Mouse (Mus musculus): ENCODE data around the gene Opcml. TPM values are rescaled to one million over a fixed set of nuclear protein-coding genes. Genes with fewer than 3 reads are reported as not detected.

Gene Opcml
- 2.2 and 2.5 TPM in 2 replicates for polyA plus RNA-seq (2016; fragmentation: Nextera tagmentation; extraction: Ambion mirVana)

DNA sequence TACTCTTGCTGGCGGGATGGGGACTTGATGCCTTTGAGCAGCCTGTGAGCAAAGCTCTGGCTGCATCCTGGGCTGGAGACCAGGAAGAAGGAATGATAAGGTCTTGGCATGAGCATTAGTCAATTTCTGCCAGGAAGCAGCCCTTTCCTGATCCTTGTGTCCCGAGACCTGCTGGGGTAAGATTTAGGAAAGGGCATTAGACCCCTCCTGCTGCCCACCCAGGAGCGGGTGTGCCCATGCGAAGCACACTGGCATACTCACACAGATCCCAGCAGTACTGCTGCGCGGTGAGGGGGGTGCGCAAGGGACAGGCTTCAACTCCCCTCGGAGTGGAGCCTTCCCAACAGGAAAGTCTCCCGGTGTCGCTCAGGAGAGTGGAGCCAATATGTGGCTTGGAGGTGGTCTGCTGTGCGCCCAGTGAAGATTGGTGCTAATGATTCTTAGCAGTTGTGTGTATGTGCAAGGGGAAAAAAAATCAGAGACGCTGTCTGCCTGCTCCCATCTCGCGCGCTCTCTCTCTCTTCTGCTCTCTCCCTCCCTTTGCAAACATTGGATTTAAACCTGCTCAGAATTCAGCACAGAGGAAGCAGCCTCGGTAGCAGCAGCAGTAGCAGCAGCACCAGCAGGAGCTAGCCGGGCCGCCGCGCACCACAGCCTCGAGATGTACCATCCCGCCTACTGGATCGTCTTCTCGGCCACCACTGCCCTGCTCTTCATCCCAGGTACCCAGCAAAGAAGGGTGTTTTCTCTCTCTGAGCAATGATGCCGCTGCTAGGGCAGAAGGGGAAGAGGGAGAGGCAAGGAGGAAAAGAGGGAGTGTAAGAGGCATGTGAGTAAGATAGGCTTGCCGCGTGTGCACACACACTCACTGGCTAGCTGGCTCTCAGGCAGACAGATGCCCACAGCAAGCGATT lies at the start of gene Opcml:
Gene Opcml, plus strand, starts transcription at position 51 of the 914 bp plus-strand sequence.
- no peaks in the 10 kb centered on the region for H3K36me3 ChIP-seq
- peak within 1 kb of the TSS; percentile 76 for H3K27ac ChIP-seq
- peaks cover 58% of the 10 kb centered on the region for H3K27me3 ChIP-seq (ENCODE audit: insufficient read depth, poor library complexity, severe bottlenecking)
- 1% methylated on average over 28 of the region's 28 CpGs for WGBS
- H3K4me3 ChIP-seq: peak within 1 kb of the TSS; percentile 54
- H3K4me1 ChIP-seq (replicated peaks): peaks cover 12% of the 10 kb centered on the region
- no peaks in the 10 kb centered on the region for H3K9me3 ChIP-seq
- peak; percentile 63 for DNase-seq (ENCODE audit: low spot score)

GRCm38 (mm10) chr9:27758709-27759108 lies 31.9 kb upstream of the Opcml start:
- H3K36me3 ChIP-seq: no peaks in the 10 kb centered on the region
- DNase-seq (ENCODE audit: low spot score): no peak

GRCm38 (mm10) chr9:27761196-27761595 lies 29.4 kb upstream of the Opcml start:
- Histone ChIP-seq H3K36me3 (no peaks in the 10 kb centered on the region), H3K9me3 (no peaks in the 10 kb centered on the region), H3K27me3 (ENCODE audit: insufficient read depth, poor library complexity, severe bottlenecking) (no peaks in the 10 kb centered on the region), H3K4me3 (no peak overlapping the region), H3K4me1 (replicated peaks) (no peaks in the 10 kb centered on the region), H3K27ac (no peak overlapping the region)
- WGBS: 92% methylated on average over 2 of the region's 2 CpGs
- no peak for DNase-seq (ENCODE audit: low spot score)

More at GRCm38 (mm10) chr9:27758709-27759108, 31.9 kb upstream of the Opcml start:
- H3K9me3 ChIP-seq: no peaks in the 10 kb centered on the region
- 87% methylated on average over 1 of the region's 1 CpGs for WGBS
- no peak overlapping the region for H3K27ac ChIP-seq
- H3K4me1 ChIP-seq (replicated peaks): no peaks in the 10 kb centered on the region
- no peak overlapping the region for H3K4me3 ChIP-seq
- no peaks in the 10 kb centered on the region for H3K27me3 ChIP-seq (ENCODE audit: insufficient read depth, poor library complexity, severe bottlenecking)

DNA sequence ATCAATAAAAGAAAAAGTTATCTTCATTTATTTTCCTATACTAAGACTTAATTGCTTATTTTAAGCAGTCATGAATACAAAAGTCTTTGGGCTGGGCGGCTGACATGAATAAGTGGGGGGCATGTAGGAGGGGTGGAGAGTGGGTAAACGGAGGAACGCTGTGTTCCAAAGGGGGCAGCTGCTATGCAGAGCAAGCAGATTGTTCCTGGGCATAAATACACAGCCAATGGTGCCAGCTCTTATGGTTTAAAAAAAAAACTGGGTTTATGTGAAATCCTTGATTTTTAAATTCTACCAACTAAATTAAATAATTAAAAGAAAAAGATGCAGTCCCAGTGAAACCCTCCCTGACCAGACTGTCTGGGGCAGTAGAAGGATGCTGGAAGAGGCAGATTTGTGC lies 24.1 kb upstream of the Opcml start:
- Histone ChIP-seq H3K9me3 (no peaks in the 10 kb centered on the region), H3K27ac (no peak overlapping the region), H3K36me3 (no peaks in the 10 kb centered on the region), H3K4me1 (replicated peaks) (no peaks in the 10 kb centered on the region), H3K27me3 (ENCODE audit: insufficient read depth, poor library complexity, severe bottlenecking) (no peaks in the 10 kb centered on the region), H3K4me3 (no peak overlapping the region)
- 79% methylated on average over 3 of the region's 3 CpGs for WGBS
- DNase-seq (ENCODE audit: low spot score): no peak

GRCm38 (mm10) chr9:27767196-27767900 lies 23.2 kb upstream of the Opcml start:
- WGBS: 92% methylated on average over 8 of the region's 8 CpGs
- H3K4me3 ChIP-seq: no peak overlapping the region
- DNase-seq (ENCODE audit: low spot score): no peak
- H3K27me3 ChIP-seq (ENCODE audit: insufficient read depth, poor library complexity, severe bottlenecking): no peaks in the 10 kb centered on the region
- H3K36me3 ChIP-seq: no peaks in the 10 kb centered on the region
- no peaks in the 10 kb centered on the region for H3K4me1 ChIP-seq (replicated peaks)
- H3K9me3 ChIP-seq: no peaks in the 10 kb centered on the region
- no peak overlapping the region for H3K27ac ChIP-seq

DNA sequence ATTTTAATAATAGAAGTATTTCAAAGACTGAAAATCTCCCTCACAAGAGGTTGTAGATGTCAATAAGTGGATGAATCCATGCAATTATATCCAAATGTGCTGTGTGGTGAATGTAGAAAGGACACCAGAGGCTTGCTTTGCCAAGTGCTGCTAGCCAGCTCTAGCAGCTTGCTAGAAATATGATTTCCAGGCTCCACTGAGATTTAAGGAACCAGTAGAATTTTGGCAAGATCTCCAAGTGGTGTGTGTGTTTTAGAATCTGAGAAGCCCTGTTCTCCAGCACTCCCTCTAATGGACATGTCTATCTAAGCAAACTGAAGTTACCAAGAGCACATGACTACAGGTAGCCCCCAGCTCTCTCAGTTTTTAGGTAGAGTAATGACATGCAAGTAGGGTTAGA lies 21.8 kb upstream of the Opcml start:
- Histone ChIP-seq H3K36me3 (no peaks in the 10 kb centered on the region), H3K4me1 (replicated peaks) (no peaks in the 10 kb centered on the region), H3K4me3 (no peak overlapping the region), H3K9me3 (no peaks in the 10 kb centered on the region), H3K27me3 (ENCODE audit: insufficient read depth, poor library complexity, severe bottlenecking) (no peaks in the 10 kb centered on the region), H3K27ac (no peak overlapping the region)
- no peak for DNase-seq (ENCODE audit: low spot score)

GRCm38 (mm10) chr9:27781291-27781993 lies 9.1 kb upstream of the Opcml start:
- peak overlapping the region; percentile 79 for H3K27ac ChIP-seq
- no peak overlapping the region; the same call in 1 of the 2 replicates for H3K4me3 ChIP-seq
- H3K4me1 ChIP-seq (replicated peaks): peaks cover 46% of the 10 kb centered on the region
- H3K9me3 ChIP-seq: no peaks in the 10 kb centered on the region
- H3K27me3 ChIP-seq (ENCODE audit: insufficient read depth, poor library complexity, severe bottlenecking): peaks cover 9% of the 10 kb centered on the region; the same call in 1 of the 2 replicates
- H3K36me3 ChIP-seq: no peaks in the 10 kb centered on the region
- peak; percentile 53 for DNase-seq (ENCODE audit: low spot score)
- WGBS: 45% methylated on average over 6 of the region's 6 CpGs

DNA sequence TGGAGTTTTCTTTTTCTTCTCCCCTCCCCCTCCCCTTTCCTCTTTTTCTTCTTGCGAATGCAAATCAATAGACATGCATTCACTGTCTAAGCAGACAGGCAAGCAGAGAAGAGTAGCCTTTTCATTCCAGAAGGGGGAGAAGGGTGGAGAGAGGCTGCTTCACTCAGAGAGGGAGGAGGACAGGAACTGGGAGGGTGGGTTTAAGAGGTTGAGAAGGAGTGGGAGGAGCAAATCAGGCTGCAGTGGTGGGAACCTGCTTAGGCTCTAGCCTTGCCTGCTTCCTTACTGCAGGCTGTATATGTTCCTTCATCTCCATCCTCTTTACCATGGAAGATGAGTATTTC lies 8.6 kb upstream of the Opcml start:
- 5% methylated on average over 1 of the region's 1 CpGs for WGBS
- no peaks in the 10 kb centered on the region for H3K36me3 ChIP-seq
- DNase-seq (ENCODE audit: low spot score): no peak

DNA sequence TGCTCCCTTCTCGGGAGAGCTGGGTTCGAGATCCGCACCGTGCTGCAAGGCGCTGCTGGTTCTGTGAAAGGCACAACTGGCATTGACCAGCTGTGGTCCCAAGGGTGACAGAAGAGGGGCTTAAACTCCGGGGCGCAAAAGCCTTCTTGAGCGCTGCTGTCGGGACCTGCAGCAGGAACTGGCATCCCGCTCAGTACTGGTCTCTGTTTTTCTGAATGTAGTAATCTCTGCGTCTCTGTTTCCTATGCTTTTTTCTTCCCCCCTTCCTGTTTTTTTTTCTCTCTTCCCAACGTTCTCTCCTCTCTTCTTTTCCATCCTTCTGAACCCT lies 1.0 kb downstream of the Opcml start:
- DNase-seq (ENCODE audit: low spot score): no peak
- peak overlapping the region; percentile 76 for H3K27ac ChIP-seq
- H3K4me1 ChIP-seq (replicated peaks): peaks cover 12% of the 10 kb centered on the region
- 6% methylated on average over 12 of the region's 12 CpGs for WGBS
- no peaks in the 10 kb centered on the region for H3K9me3 ChIP-seq
- no peaks in the 10 kb centered on the region for H3K36me3 ChIP-seq
- peaks cover 58% of the 10 kb centered on the region for H3K27me3 ChIP-seq (ENCODE audit: insufficient read depth, poor library complexity, severe bottlenecking)
- peak overlapping the region; percentile 54 for H3K4me3 ChIP-seq

More for the DNA sequence above, 8.6 kb upstream of the Opcml start:
- peak overlapping the region; percentile 79 for H3K27ac ChIP-seq
- peaks cover 46% of the 10 kb centered on the region for H3K4me1 ChIP-seq (replicated peaks)
- no peaks in the 10 kb centered on the region for H3K9me3 ChIP-seq
- H3K4me3 ChIP-seq: no peak overlapping the region; the same call in 1 of the 2 replicates
- H3K27me3 ChIP-seq (ENCODE audit: insufficient read depth, poor library complexity, severe bottlenecking): peaks cover 9% of the 10 kb centered on the region; the same call in 1 of the 2 replicates

DNA sequence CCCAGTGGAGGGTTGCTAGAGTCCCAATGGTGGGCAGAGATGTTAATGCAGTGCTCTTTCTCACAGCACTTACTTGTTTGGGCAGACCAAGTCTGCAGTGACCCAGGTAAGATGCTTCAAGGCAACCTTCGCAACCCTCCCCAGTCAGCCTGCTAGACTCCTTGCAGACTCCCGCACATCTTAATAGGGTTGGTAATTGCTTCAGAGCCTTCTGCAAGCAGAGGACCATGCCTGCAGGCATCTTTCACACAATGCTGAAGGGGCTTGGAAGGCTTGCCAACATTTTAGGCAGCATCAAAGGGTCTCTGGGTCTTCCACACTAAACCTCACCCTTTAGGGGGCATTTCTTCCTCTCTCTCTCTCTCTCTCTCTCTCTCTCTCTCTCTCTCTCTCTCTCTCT lies 1.7 kb downstream of the Opcml start:
- H3K27ac ChIP-seq: no peak overlapping the region
- DNase-seq (ENCODE audit: low spot score): no peak
- peaks cover 12% of the 10 kb centered on the region for H3K4me1 ChIP-seq (replicated peaks)
- WGBS: 42% methylated on average over 2 of the region's 2 CpGs
- no peaks in the 10 kb centered on the region for H3K36me3 ChIP-seq
- no peaks in the 10 kb centered on the region for H3K9me3 ChIP-seq
- no peak overlapping the region for H3K4me3 ChIP-seq
- H3K27me3 ChIP-seq (ENCODE audit: insufficient read depth, poor library complexity, severe bottlenecking): peaks cover 58% of the 10 kb centered on the region

- DNase-seq (ENCODE audit: low spot score): no peak
- peaks cover 12% of the 10 kb centered on the region for H3K4me1 ChIP-seq (replicated peaks)
- no peaks in the 10 kb centered on the region for H3K9me3 ChIP-seq
- no peak overlapping the region for H3K4me3 ChIP-seq
- WGBS: 81% methylated on average over 3 of the region's 3 CpGs
- H3K27me3 ChIP-seq (ENCODE audit: insufficient read depth, poor library complexity, severe bottlenecking): peaks cover 53% of the 10 kb centered on the region
- H3K36me3 ChIP-seq: no peaks in the 10 kb centered on the region
- H3K27ac ChIP-seq: no peak overlapping the region
These were observed 2.4 kb downstream of the Opcml start for GRCm38 (mm10) chr9:27792994-27793393.

GRCm38 (mm10) chr9:27796535-27796934 lies 6.0 kb downstream of the Opcml start:
- DNase-seq (ENCODE audit: low spot score): no peak
- 89% methylated on average over 1 of the region's 1 CpGs for WGBS
- Histone ChIP-seq H3K9me3 (0 out of 2 replicates have a peak, but pooled peaks cover 3% of the 10 kb centered on the region), H3K4me1 (replicated peaks) (peaks cover 3% of the 10 kb centered on the region), H3K27ac (no peak overlapping the region), H3K36me3 (no peaks in the 10 kb centered on the region), H3K4me3 (no peak overlapping the region), H3K27me3 (ENCODE audit: insufficient read depth, poor library complexity, severe bottlenecking) (peaks cover 21% of the 10 kb centered on the region)

All from hindbrain, embryonic 10.5 days (tissue).